28 mouse cellular contexts compared by ENCODE assay signal in the genomic region with DNA sequence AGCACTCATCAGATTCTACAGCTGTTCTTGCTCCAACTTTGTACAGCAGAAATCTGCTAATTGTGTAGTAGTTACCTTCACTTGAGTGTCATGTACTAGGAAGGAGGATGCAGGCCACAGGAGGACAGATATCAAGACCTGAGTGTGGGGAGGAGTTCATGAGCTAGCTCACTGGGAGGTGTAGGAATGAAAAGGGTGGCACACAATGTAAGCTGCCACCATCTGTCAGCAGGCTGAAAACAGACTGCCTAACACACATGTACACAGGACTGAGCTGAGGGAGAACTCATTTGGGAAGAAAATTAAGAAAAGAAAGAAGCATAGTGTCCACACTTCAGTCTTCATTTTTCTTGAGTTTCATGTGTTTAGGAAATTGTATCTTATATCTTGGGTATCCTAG.
DNase-seq lines count a peak whose midpoint lies in the region; ATAC-seq lines count a peak whose summit lies in the region.
"Had no signal": no experiment of that assay in that cellular context is flagged by ENCODE, and none has a peak within 500 bp of the region (broad histone marks: within the 10 kb centered on the region; RNA-seq: fewer than 3 reads in every experiment).

No protein-coding gene starts in this region.

- H3K9me3 ChIP-seq in heart, embryonic 10.5 days: no peaks in the 10 kb centered on the region
- no peaks in the 10 kb centered on the region for H3K9me3 ChIP-seq in liver, embryonic 11.5 days (ENCODE audit: control insufficient read depth, low read length)
- H3K9me3 ChIP-seq: embryonic facial prominence, embryonic 10.5 days; embryonic facial prominence, embryonic 13.5 days; forebrain, embryonic 12.5 days; forebrain, embryonic 15.5 days; heart, embryonic 12.5 days; heart, embryonic 15.5 days; hindbrain, embryonic 10.5 days; hindbrain, embryonic 13.5 days had no signal

- ATAC-seq in liver, embryonic 11.5 days (replicated peaks; ENCODE audit: low FRiP score): no peak
- ATAC-seq: CD4-positive, CD25-positive, alpha-beta regulatory T cell, adult 4 months; forebrain, embryonic 15.5 days; hindbrain, embryonic 16.5 days had no signal

- peak; percentile 12 for DNase-seq in heart, adult 11 months
- DNase-seq in heart, embryonic 10.5 days (ENCODE audit: low spot score): no peak
- DNase-seq in layer of hippocampus, adult 9-11 months: peak; percentile 52
- no peak for DNase-seq in layer of hippocampus, adult 9-10 months (ENCODE audit: low spot score)
- DNase-seq in layer of hippocampus, postnatal 36 days: peak; percentile 32 to 47
- DNase-seq in liver, embryonic 11.5 days (ENCODE audit: low spot score): no peak
- DNase-seq: adrenal gland, adult 2 months; adrenal gland, postnatal 14 days; cerebellum, adult 11-12 months; cerebellum, adult 8-10 months; cerebellum, postnatal 10 days; cerebellum, postnatal 36 days; embryo, embryonic 11 days; gastrocnemius, postnatal 10 days; gastrocnemius, postnatal 36 days; heart, postnatal 10 days; heart, postnatal 36 days had no signal

- H3K27ac ChIP-seq in heart, embryonic 10.5 days: no peak overlapping the region
- H3K27ac ChIP-seq in liver, embryonic 11.5 days (ENCODE audit: low read depth, low read length): no peak overlapping the region
- H3K27ac ChIP-seq: embryonic facial prominence, embryonic 10.5 days; embryonic facial prominence, embryonic 13.5 days; forebrain, embryonic 12.5 days; forebrain, embryonic 15.5 days; heart, embryonic 15.5 days; hindbrain, embryonic 10.5 days; hindbrain, embryonic 13.5 days had no signal

- H3K4me1 ChIP-seq in heart, embryonic 10.5 days: 0 out of 2 replicates have a peak, but pooled peaks cover 3% of the 10 kb centered on the region
- no peaks in the 10 kb centered on the region for H3K4me1 ChIP-seq in liver, embryonic 11.5 days (replicated peaks; ENCODE audit: control insufficient read depth, insufficient read depth, low read length)
- H3K4me1 ChIP-seq: embryonic facial prominence, embryonic 10.5 days; embryonic facial prominence, embryonic 13.5 days; forebrain, embryonic 12.5 days; forebrain, embryonic 15.5 days; heart, embryonic 12.5 days; heart, embryonic 15.5 days; hindbrain, embryonic 13.5 days had no signal

- H3K36me3 ChIP-seq in heart, embryonic 10.5 days: peaks cover 3% of the 10 kb centered on the region; the same call in 1 of the 2 replicates
- no peaks in the 10 kb centered on the region for H3K36me3 ChIP-seq in liver, embryonic 11.5 days (ENCODE audit: control insufficient read depth, insufficient read depth, low read length)
- H3K36me3 ChIP-seq: forebrain, embryonic 12.5 days; forebrain, embryonic 15.5 days; heart, embryonic 15.5 days; hindbrain, embryonic 10.5 days had no signal

- no peak overlapping the region for H3K4me2 ChIP-seq in liver, embryonic 11.5 days
- H3K4me2 ChIP-seq: embryonic facial prominence, embryonic 13.5 days; forebrain, embryonic 12.5 days; forebrain, embryonic 15.5 days; heart, embryonic 12.5 days; heart, embryonic 15.5 days; hindbrain, embryonic 13.5 days had no signal

- no peak overlapping the region for H3K4me3 ChIP-seq in heart, embryonic 10.5 days
- H3K4me3 ChIP-seq in liver, embryonic 11.5 days (ENCODE audit: low read depth, low read length): no peak overlapping the region
- H3K4me3 ChIP-seq: embryonic facial prominence, embryonic 10.5 days; embryonic facial prominence, embryonic 13.5 days; erythroblast, embryonic 14.5 days; forebrain, embryonic 12.5 days; forebrain, embryonic 15.5 days; heart, embryonic 12.5 days; heart, embryonic 15.5 days; hindbrain, embryonic 10.5 days; hindbrain, embryonic 13.5 days had no signal

- H3K9ac ChIP-seq in liver, embryonic 11.5 days (ENCODE audit: low read depth, low read length): no peak overlapping the region
- H3K9ac ChIP-seq: embryonic facial prominence, embryonic 13.5 days; forebrain, embryonic 12.5 days; forebrain, embryonic 15.5 days; heart, embryonic 12.5 days; heart, embryonic 15.5 days; hindbrain, embryonic 13.5 days had no signal

- no peaks in the 10 kb centered on the region for H3K27me3 ChIP-seq in heart, embryonic 10.5 days (ENCODE audit: insufficient read depth, poor library complexity, severe bottlenecking)
- no peaks in the 10 kb centered on the region for H3K27me3 ChIP-seq in liver, embryonic 11.5 days (replicated peaks; ENCODE audit: control insufficient read depth, insufficient read depth, low read length)
- H3K27me3 ChIP-seq: embryonic facial prominence, embryonic 13.5 days; forebrain, embryonic 12.5 days; forebrain, embryonic 15.5 days; heart, embryonic 12.5 days; heart, embryonic 15.5 days had no signal

Comparison
In these comparisons a context has a peak if more than half of its experiments do, and no peak if none do; other contexts are left out.
1. DNase-seq: peak in heart, adult 11 months (single experiment), layer of hippocampus, adult 9-11 months (single experiment) and layer of hippocampus, postnatal 36 days (2 of 2); none in heart, embryonic 10.5 days (single experiment), layer of hippocampus, adult 9-10 months (single experiment) and liver, embryonic 11.5 days (single experiment).